Mouse (Mus musculus) heart, postnatal 25 days (tissue): ENCODE measurements around the gene Ap1s1. TPM values are rescaled to one million over a fixed set of nuclear protein-coding genes. Genes with fewer than 3 reads are reported as not detected.
A peak's percentile ranks its signal among the peaks of the same experiment; 100 is the strongest.

ENCODE experiments used
- microRNA-seq: library from miRNA; unstranded; fragments of <30 nt; microRNA quantifications from one replicate; pipeline ENCODE4 v1.2.0, GENCODE M21; 2022
- total RNA-seq, 2 experiments: library from RNA; stranded (reverse); gene quantifications; 2 replicates each; pipeline ENCODE4 v1.2.3; 2021

The Ap1s1 gene
- total RNA-seq, 2 experiments from 2014 or later: 34.4 to 43.0 TPM

Small RNAs within 50 kb of the gene (microRNA-seq; reads per million reads assigned to microRNA genes)
- gene Mir702: 16.4 reads per million, percentile 33 among the genes with 10 or more reads in this experiment

Other genes starting within 250 kb of the Ap1s1 start
- 1 to 10 TPM; 2.7 to 2.8 TPM for gene Col26a1, start 162.9 kb downstream of the Ap1s1 start, total RNA-seq
- gene Ift22, start 138.0 kb downstream of the Ap1s1 start, total RNA-seq: 1 to 10 TPM; 8.8 to 8.9 TPM
- 100 to 1,000 TPM; 172 to 177 TPM for gene Fis1, start 92.9 kb downstream of the Ap1s1 start, total RNA-seq
- gene Cldn15, start 79.5 kb downstream of the Ap1s1 start, total RNA-seq: 10 to 100 TPM in 1 of 2 experiments, 1 to 10 TPM in 1; 8.9 to 10.4 TPM
- 10 to 100 TPM; 37.5 to 40.4 TPM for gene Plod3, start 59.1 kb downstream of the Ap1s1 start, total RNA-seq
- gene Znhit1, start 58.1 kb downstream of the Ap1s1 start, total RNA-seq: 10 to 100 TPM; 57.2 to 67.0 TPM
- not detected for gene Vgf, start 19.7 kb downstream of the Ap1s1 start, total RNA-seq
- 10 to 100 TPM; 18.3 to 27.6 TPM for gene Serpine1, start 26.1 kb upstream of the Ap1s1 start, total RNA-seq
- 10 to 100 TPM; 18.0 to 22.0 TPM for gene Trim56, start 70.1 kb upstream of the Ap1s1 start, total RNA-seq
- gene Muc3, start 103.2 kb upstream of the Ap1s1 start, total RNA-seq: not detected
- gene Muc3a, start 166.3 kb upstream of the Ap1s1 start, total RNA-seq: under 1 TPM; 0.26 to 0.31 TPM
- 1 to 10 TPM; 1.4 to 2.2 TPM for gene Ache, start 241.4 kb upstream of the Ap1s1 start, total RNA-seq
- gene Ufsp1, start 248.5 kb upstream of the Ap1s1 start, total RNA-seq: 1 to 10 TPM; 8.3 to 8.7 TPM